Mouse (Mus musculus): Measurements from ENCODE around the gene Smyd3. TPM values are rescaled to one million over a fixed set of nuclear protein-coding genes. Genes with fewer than 3 reads are reported as not detected.

The Smyd3 gene
- polyA plus RNA-seq, 1 experiment from 2014 or later, result 12.6 TPM

DNA sequence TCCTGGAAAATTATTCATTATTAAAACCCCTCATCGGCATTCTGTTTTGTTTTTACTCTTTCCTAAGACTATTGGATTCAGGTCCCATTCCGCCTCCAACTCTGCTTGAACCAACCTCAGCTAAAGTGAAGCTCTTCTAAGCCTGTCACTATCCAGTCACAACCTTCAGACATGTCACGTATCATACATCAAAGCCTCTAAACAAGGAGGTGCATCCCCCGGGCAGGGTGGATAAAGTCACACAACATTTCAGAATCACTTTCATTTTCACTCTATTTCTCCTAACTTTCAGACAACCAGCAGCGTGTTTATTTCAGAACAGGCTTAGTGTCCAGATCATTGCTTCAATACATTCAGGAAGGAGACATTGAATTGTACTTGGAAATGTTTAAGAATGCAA, 387.8 kb downstream of the Smyd3 start:
- Histone ChIP-seq H3K27ac (ENCODE audit: low read depth, low read length) (no peak overlapping the region), H3K9ac (ENCODE audit: low read depth, low read length) (no peak overlapping the region), H3K4me2 (no peak overlapping the region), H3K36me3 (ENCODE audit: control insufficient read depth, insufficient read depth, low read length) (peaks cover 2% of the 10 kb centered on the region; the same call in 1 of the 2 replicates), H3K4me1 (ENCODE audit: control insufficient read depth, insufficient read depth, low read length) (no peaks in the 10 kb centered on the region), H3K27me3 (ENCODE audit: control insufficient read depth, insufficient read depth, low read length) (no peaks in the 10 kb centered on the region), H3K4me3 (ENCODE audit: low read depth, low read length) (no peak overlapping the region), H3K9me3 (replicated peaks; ENCODE audit: control insufficient read depth, low read length) (peaks cover 6% of the 10 kb centered on the region)
- no peak for ATAC-seq (replicated peaks; ENCODE audit: insufficient number of reproducible peaks, low FRiP score, low TSS enrichment)
- WGBS (ENCODE audit: insufficient replicate concordance), result 87% methylated on average over 5 of the region's 5 CpGs

- H3K4me3 ChIP-seq (ENCODE audit: low read depth, low read length), result no peak overlapping the region
- 75% methylated on average over 3 of the region's 3 CpGs for WGBS (ENCODE audit: insufficient replicate concordance)
- no peak for ATAC-seq (replicated peaks; ENCODE audit: insufficient number of reproducible peaks, low FRiP score, low TSS enrichment)
These were observed 391.6 kb downstream of the Smyd3 start for GRCm38 (mm10) chr1:179126287-179126686.

GRCm38 (mm10) chr1:179122476-179123229, 395.2 kb downstream of the Smyd3 start:
- Histone ChIP-seq H3K27ac (ENCODE audit: low read depth, low read length) (no peak overlapping the region), H3K4me2 (no peak overlapping the region), H3K27me3 (ENCODE audit: control insufficient read depth, insufficient read depth, low read length) (no peaks in the 10 kb centered on the region), H3K4me3 (ENCODE audit: low read depth, low read length) (no peak overlapping the region), H3K36me3 (ENCODE audit: control insufficient read depth, insufficient read depth, low read length) (no peaks in the 10 kb centered on the region), H3K9ac (ENCODE audit: low read depth, low read length) (no peak overlapping the region), H3K4me1 (ENCODE audit: control insufficient read depth, insufficient read depth, low read length) (no peaks in the 10 kb centered on the region), H3K9me3 (replicated peaks; ENCODE audit: control insufficient read depth, low read length) (no peaks in the 10 kb centered on the region)
- ATAC-seq (replicated peaks; ENCODE audit: insufficient number of reproducible peaks, low FRiP score, low TSS enrichment), result no peak
- 72% methylated on average over 11 of the region's 11 CpGs for WGBS (ENCODE audit: insufficient replicate concordance)

More at GRCm38 (mm10) chr1:179126287-179126686, 391.6 kb downstream of the Smyd3 start:
- no peak overlapping the region for H3K27ac ChIP-seq (ENCODE audit: low read depth, low read length)
- H3K4me2 ChIP-seq, result no peak overlapping the region
- no peaks in the 10 kb centered on the region for H3K9me3 ChIP-seq (replicated peaks; ENCODE audit: control insufficient read depth, low read length)
- H3K4me1 ChIP-seq (ENCODE audit: control insufficient read depth, insufficient read depth, low read length), result no peaks in the 10 kb centered on the region
- no peaks in the 10 kb centered on the region for H3K27me3 ChIP-seq (ENCODE audit: control insufficient read depth, insufficient read depth, low read length)
- no peaks in the 10 kb centered on the region for H3K36me3 ChIP-seq (ENCODE audit: control insufficient read depth, insufficient read depth, low read length)
- no peak overlapping the region for H3K9ac ChIP-seq (ENCODE audit: low read depth, low read length)

GRCm38 (mm10) chr1:179120217-179120966, 397.4 kb downstream of the Smyd3 start:
- Histone ChIP-seq H3K4me3 (ENCODE audit: low read depth, low read length) (no peak overlapping the region), H3K27ac (ENCODE audit: low read depth, low read length) (no peak overlapping the region), H3K27me3 (ENCODE audit: control insufficient read depth, insufficient read depth, low read length) (no peaks in the 10 kb centered on the region), H3K4me2 (no peak overlapping the region), H3K9ac (ENCODE audit: low read depth, low read length) (no peak overlapping the region), H3K36me3 (ENCODE audit: control insufficient read depth, insufficient read depth, low read length) (no peaks in the 10 kb centered on the region), H3K4me1 (ENCODE audit: control insufficient read depth, insufficient read depth, low read length) (peaks cover 5% of the 10 kb centered on the region), H3K9me3 (replicated peaks; ENCODE audit: control insufficient read depth, low read length) (no peaks in the 10 kb centered on the region)
- no peak for ATAC-seq (replicated peaks; ENCODE audit: insufficient number of reproducible peaks, low FRiP score, low TSS enrichment)
- 81% methylated on average over 9 of the region's 9 CpGs for WGBS (ENCODE audit: insufficient replicate concordance)

DNA sequence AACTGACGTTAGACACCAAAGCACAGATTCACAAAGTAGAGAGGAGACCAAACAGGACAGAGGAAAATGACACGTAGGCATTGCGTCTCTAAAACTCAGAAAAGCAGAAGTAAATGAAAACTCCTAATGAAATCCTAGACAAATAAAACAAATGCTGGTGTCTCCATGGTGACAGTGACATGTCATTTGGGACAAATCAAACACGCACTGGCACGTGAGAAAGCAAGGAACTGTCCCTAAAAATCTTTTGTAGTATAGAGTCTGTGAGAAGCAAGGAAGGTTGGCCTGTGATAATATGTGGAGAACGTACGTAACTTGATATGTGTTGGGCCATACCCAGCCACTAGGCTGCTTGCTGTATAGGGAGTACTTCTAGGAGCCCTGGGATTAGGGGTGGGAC, 399.2 kb downstream of the Smyd3 start:
- no peak for ATAC-seq (replicated peaks; ENCODE audit: insufficient number of reproducible peaks, low FRiP score, low TSS enrichment)
- Histone ChIP-seq H3K4me3 (ENCODE audit: low read depth, low read length) (no peak overlapping the region), H3K9me3 (replicated peaks; ENCODE audit: control insufficient read depth, low read length) (no peaks in the 10 kb centered on the region; the same call in 1 of the 2 replicates), H3K9ac (ENCODE audit: low read depth, low read length) (no peak overlapping the region), H3K4me2 (no peak overlapping the region), H3K4me1 (ENCODE audit: control insufficient read depth, insufficient read depth, low read length) (peaks cover 5% of the 10 kb centered on the region), H3K36me3 (ENCODE audit: control insufficient read depth, insufficient read depth, low read length) (no peaks in the 10 kb centered on the region), H3K27me3 (ENCODE audit: control insufficient read depth, insufficient read depth, low read length) (no peaks in the 10 kb centered on the region), H3K27ac (ENCODE audit: low read depth, low read length) (no peak overlapping the region)
- 82% methylated on average over 7 of the region's 7 CpGs for WGBS (ENCODE audit: insufficient replicate concordance)

DNA sequence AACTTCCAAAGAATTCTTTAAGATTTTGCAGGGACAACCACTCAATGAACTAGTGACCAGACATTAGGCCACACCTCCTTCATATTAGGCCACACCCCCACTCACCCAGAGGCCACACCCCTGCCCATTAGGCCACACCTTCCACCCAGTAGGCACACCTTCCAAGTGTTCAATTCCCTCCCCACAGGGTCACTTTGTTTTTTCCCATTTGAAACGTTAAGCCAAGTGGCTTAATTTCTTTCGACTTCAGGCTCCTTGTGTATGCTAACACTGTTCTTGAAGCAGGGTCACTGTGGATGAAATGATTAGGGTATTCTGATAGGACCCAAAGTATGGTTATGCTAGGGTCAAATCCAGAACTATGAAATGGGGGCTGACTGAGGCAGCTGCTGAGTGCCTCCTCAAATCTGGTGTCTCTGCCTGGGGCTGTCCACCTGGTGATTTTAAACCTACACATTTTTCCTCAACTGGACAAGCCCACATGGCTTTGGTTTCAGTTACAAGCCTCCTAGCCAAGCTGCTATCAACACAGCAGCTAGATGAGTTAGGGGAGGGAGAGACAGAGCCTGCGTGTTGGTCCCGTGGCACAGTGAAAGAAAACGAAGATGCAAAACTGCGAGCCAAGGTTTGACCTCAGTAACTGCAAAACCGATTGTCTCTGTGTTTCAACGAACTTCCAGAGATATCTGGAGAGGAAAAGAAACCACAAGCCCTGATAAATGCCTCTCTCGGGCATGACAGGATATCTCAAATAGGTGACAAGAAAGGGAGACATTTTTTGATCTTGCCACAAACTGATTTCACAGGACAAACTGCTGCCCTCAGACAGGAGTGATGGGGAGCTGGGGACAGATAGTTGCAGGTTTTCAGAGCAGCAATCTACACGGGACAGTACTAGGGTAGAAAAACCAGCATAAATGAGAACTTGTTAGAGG, 400.8 kb downstream of the Smyd3 start:
- 37% methylated on average over 10 of the region's 10 CpGs for WGBS (ENCODE audit: insufficient replicate concordance)
- Histone ChIP-seq H3K27ac (ENCODE audit: low read depth, low read length) (no peak overlapping the region), H3K9ac (ENCODE audit: low read depth, low read length) (0 out of 2 replicates have a peak overlapping the region, but pooled peaks have one; percentile 24), H3K27me3 (ENCODE audit: control insufficient read depth, insufficient read depth, low read length) (no peaks in the 10 kb centered on the region), H3K9me3 (replicated peaks; ENCODE audit: control insufficient read depth, low read length) (no peaks in the 10 kb centered on the region; the same call in 1 of the 2 replicates), H3K4me3 (ENCODE audit: low read depth, low read length) (no peak overlapping the region), H3K4me1 (ENCODE audit: control insufficient read depth, insufficient read depth, low read length) (peaks cover 5% of the 10 kb centered on the region), H3K4me2 (no peak overlapping the region), H3K36me3 (ENCODE audit: control insufficient read depth, insufficient read depth, low read length) (no peaks in the 10 kb centered on the region)
- ATAC-seq (replicated peaks; ENCODE audit: insufficient number of reproducible peaks, low FRiP score, low TSS enrichment), result 0 out of 2 replicates have a peak, but pooled peaks have one; percentile 26

- no peak overlapping the region for H3K9ac ChIP-seq (ENCODE audit: low read depth, low read length)
- H3K27me3 ChIP-seq (ENCODE audit: control insufficient read depth, insufficient read depth, low read length), result no peaks in the 10 kb centered on the region
- no peaks in the 10 kb centered on the region for H3K36me3 ChIP-seq (ENCODE audit: control insufficient read depth, insufficient read depth, low read length)
- no peak overlapping the region for H3K4me2 ChIP-seq
- H3K4me1 ChIP-seq (ENCODE audit: control insufficient read depth, insufficient read depth, low read length), result peaks cover 5% of the 10 kb centered on the region
- no peak overlapping the region for H3K27ac ChIP-seq (ENCODE audit: low read depth, low read length)
- H3K4me3 ChIP-seq (ENCODE audit: low read depth, low read length), result no peak overlapping the region
- ATAC-seq (replicated peaks; ENCODE audit: insufficient number of reproducible peaks, low FRiP score, low TSS enrichment), result no peak
- 65% methylated on average over 7 of the region's 7 CpGs for WGBS (ENCODE audit: insufficient replicate concordance)
- H3K9me3 ChIP-seq (replicated peaks; ENCODE audit: control insufficient read depth, low read length), result no peaks in the 10 kb centered on the region; the same call in 1 of the 2 replicates
These were observed 402.9 kb downstream of the Smyd3 start for GRCm38 (mm10) chr1:179114833-179115495.

- no peaks in the 10 kb centered on the region; the same call in 1 of the 2 replicates for H3K9me3 ChIP-seq (replicated peaks; ENCODE audit: control insufficient read depth, low read length)
- no peak overlapping the region for H3K4me3 ChIP-seq (ENCODE audit: low read depth, low read length)
- WGBS (ENCODE audit: insufficient replicate concordance), result 91% methylated on average over 3 of the region's 3 CpGs
- no peak overlapping the region for H3K9ac ChIP-seq (ENCODE audit: low read depth, low read length)
- ATAC-seq (replicated peaks; ENCODE audit: insufficient number of reproducible peaks, low FRiP score, low TSS enrichment), result no peak
- H3K27ac ChIP-seq (ENCODE audit: low read depth, low read length), result no peak overlapping the region
- no peaks in the 10 kb centered on the region for H3K36me3 ChIP-seq (ENCODE audit: control insufficient read depth, insufficient read depth, low read length)
- H3K4me1 ChIP-seq (ENCODE audit: control insufficient read depth, insufficient read depth, low read length), result peaks cover 5% of the 10 kb centered on the region
- H3K27me3 ChIP-seq (ENCODE audit: control insufficient read depth, insufficient read depth, low read length), result no peaks in the 10 kb centered on the region
- no peak overlapping the region for H3K4me2 ChIP-seq
These were observed 403.5 kb downstream of the Smyd3 start for GRCm38 (mm10) chr1:179114385-179114784.

All from heart, embryonic 11.5 days (tissue).